Mouse (Mus musculus) forebrain, embryonic 11.5 days (tissue): Measurements from ENCODE around the gene Kdelr1. TPM values are rescaled to one million over a fixed set of nuclear protein-coding genes. Genes with fewer than 3 reads are reported as not detected.
"Not testable (repeated sequence)": the region's sequence is repeated elsewhere in the genome, so short reads cannot be mapped to it uniquely, and the experiment has no call there.

ENCODE experiments used
- ATAC-seq: fragments of 200-750 bp; cut with Nextera tagmentation; replicated peaks from 2 replicates; pipeline ENCODE4 v1.8.0; 2017; ENCODE audit warnings: moderate TSS enrichment; ENCODE audit not compliant: low FRiP score
- DNase-seq: peaks from one replicate; pipeline ENCODE4 v3.0.0-alpha.2; 2017; ENCODE audit warnings: low spot score
- H3K27ac ChIP-seq: fragments of 300-500 bp; sonication (generic); 2 replicates; pipeline ENCODE4 v1.5.1; 2014; ENCODE audit warnings: low read depth, low read length
- H3K27me3 ChIP-seq: fragments of 300-500 bp; sonication (generic); 2 replicates; pipeline ENCODE4 v1.6.1; 2014; ENCODE audit warnings: mild to moderate bottlenecking, low read length, mixed read lengths; ENCODE audit not compliant: control insufficient read depth, insufficient read depth
- H3K36me3 ChIP-seq: fragments of 300-500 bp; sonication (generic); 2 replicates; pipeline ENCODE4 v1.6.1; 2014; ENCODE audit warnings: mild to moderate bottlenecking, low read length, moderate library complexity, mixed read lengths; ENCODE audit not compliant: control insufficient read depth, insufficient read depth
- H3K4me1 ChIP-seq: fragments of 300-500 bp; sonication (generic); replicated peaks from 2 replicates; pipeline ENCODE4 v1.6.1; 2014; ENCODE audit warnings: low read length, mixed read lengths; ENCODE audit not compliant: control insufficient read depth, insufficient read depth
- H3K4me2 ChIP-seq: fragments of 300-500 bp; sonication (generic); 2 replicates; pipeline ENCODE4 v1.6.1; 2014; ENCODE audit warnings: low read depth, mild to moderate bottlenecking, low read length, moderate library complexity, mixed read lengths; ENCODE audit not compliant: severe bottlenecking
- H3K4me3 ChIP-seq: fragments of 300-500 bp; sonication (generic); 2 replicates; pipeline ENCODE4 v1.5.1; 2014; ENCODE audit warnings: low read depth, low read length
- H3K9ac ChIP-seq: fragments of 300-500 bp; sonication (generic); 2 replicates; pipeline ENCODE4 v1.6.1; 2014; ENCODE audit warnings: low read length
- H3K9me3 ChIP-seq: fragments of 300-500 bp; sonication (generic); 2 replicates; pipeline ENCODE4 v1.6.1; 2016; ENCODE audit warnings: low read length, mixed read lengths; ENCODE audit not compliant: control insufficient read depth
- WGBS: fragments of 180-500 bp; shearing (Covaris S2); extraction: QIAGEN DNeasy Blood & Tissue Kit; methylation state at CpG from one replicate; pipeline ENCODE4 v1.1.7; 2014; 5-methylcytosine and 5-hydroxymethylcytosine counted together
- polyA plus RNA-seq: library from polyadenylated mRNA; unstranded; fragments of >200 nt; fragmentation: Nextera tagmentation; extraction: Ambion mirVana; gene quantifications from 2 replicates; pipeline ENCODE4 v1.2.1, GENCODE M21; 2014

Kdelr1 gene
- polyA plus RNA-seq, 1 experiment from 2014 or later = 69.4 TPM

DNA sequence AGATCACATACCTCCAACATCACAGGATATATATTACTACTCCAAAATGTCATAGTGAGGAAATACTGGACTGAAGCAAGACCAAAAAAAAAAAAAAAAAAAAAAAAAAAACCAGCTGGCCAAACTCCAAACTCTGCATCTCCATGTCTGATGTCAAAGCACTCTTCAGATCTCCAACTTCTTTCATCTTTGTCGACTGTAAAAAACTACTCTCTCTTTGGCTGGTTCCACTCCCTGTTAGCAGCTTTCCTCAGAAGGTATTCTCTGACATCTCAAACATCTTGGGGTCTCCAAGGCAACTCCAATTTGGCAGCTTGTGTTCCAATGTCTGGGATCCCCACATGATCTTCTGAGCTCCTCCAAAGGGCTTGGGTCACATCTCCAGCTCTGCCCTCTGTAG lies 5.7 kb downstream of the Kdelr1 start, which contains the start of gene Grin2d:
Grin2d (minus strand) TSS at position 101 of the 400 bp plus-strand sequence.
- H3K9ac ChIP-seq, H3K9me3 ChIP-seq, H3K36me3 ChIP-seq, H3K27me3 ChIP-seq, H3K4me2 ChIP-seq, H3K27ac ChIP-seq, ATAC-seq, H3K4me1 ChIP-seq, H3K4me3 ChIP-seq, DNase-seq: not testable (repeated sequence)
- 94% methylated on average over 1 of the region's 1 CpGs for WGBS

DNA sequence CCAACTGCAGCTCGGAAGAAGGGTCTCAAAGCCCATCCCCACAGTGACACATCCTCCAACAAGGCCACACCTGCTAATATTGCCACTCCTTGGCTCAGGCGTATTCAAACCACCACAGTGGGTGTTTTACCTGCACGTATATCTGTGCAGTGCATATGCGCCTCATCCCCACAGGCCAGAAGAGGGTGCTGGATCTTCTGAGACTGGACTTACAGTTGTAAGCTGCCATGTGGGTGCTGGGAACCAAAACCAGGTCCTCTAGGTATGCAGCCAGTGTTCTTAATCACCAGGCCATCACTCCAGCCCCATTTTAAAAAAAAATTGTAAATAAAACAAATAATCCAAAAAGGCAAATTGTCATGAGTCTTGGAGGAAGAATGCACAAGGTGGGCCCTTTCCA lies 8.0 kb downstream of the Kdelr1 start:
- H3K9me3 ChIP-seq = no peaks in the 10 kb centered on the region
- H3K4me3 ChIP-seq = no peak overlapping the region
- H3K9ac ChIP-seq = no peak overlapping the region
- no peak overlapping the region for H3K4me2 ChIP-seq
- H3K36me3 ChIP-seq = peaks cover 8% of the 10 kb centered on the region; the same call in 1 of the 2 replicates
- H3K27ac ChIP-seq = no peak overlapping the region
- DNase-seq (no peak), ATAC-seq (no peak)
- H3K4me1 ChIP-seq = no peaks in the 10 kb centered on the region
- H3K27me3 ChIP-seq = no peaks in the 10 kb centered on the region
- 95% methylated on average over 4 of the region's 4 CpGs for WGBS

DNA sequence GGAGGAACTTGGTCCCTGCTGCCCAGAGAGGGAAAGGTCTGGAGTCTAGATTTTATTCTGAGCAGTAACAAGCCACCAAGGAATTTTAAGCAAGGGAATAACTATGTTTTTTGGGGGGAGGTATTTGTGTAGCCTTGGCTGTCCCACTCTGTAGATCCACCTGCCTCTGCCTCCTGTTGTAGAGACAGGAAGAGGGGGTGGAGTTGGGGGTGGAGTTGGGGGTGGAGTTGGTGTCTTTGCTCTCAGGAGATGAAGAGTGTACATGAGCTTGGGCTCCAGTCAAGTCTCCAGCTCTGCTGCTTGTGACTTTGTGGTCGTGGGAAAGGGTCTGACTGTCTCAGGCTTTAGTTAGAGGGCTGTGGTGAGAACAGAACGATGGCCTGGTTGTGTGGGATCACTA lies 8.4 kb downstream of the Kdelr1 start:
- H3K4me2 ChIP-seq = no peak overlapping the region
- WGBS = 89% methylated on average over 2 of the region's 2 CpGs
- H3K9me3 ChIP-seq = no peaks in the 10 kb centered on the region
- H3K27ac ChIP-seq = no peak overlapping the region
- no peak overlapping the region for H3K9ac ChIP-seq
- no peak for DNase-seq
- H3K4me3 ChIP-seq = no peak overlapping the region
- no peaks in the 10 kb centered on the region for H3K4me1 ChIP-seq
- no peaks in the 10 kb centered on the region for H3K27me3 ChIP-seq
- ATAC-seq = no peak
- H3K36me3 ChIP-seq = peaks cover 8% of the 10 kb centered on the region; the same call in 1 of the 2 replicates

DNA sequence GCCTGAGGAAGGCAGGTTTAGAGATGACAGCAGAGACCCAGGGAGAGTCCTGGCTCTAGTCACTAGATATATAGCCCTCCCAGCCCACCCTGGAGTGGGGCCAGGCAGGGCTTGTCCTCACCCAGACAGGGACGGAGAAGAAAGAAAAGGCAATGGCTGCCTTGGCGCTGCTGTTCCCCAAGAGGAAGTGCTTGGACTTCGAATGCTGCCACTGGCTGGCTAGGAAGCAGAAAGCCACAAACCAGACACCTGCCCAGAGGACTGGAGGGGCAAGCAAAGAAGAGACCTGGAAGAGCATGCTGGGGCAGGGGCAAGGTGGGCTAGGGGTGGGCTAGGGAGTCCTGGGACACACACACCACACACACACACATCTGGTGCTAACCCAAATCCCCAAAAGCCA lies 14.7 kb downstream of the Kdelr1 start:
- no peak overlapping the region for H3K9ac ChIP-seq
- no peak overlapping the region for H3K4me2 ChIP-seq
- no peak overlapping the region for H3K27ac ChIP-seq
- H3K9me3 ChIP-seq = no peaks in the 10 kb centered on the region
- no peaks in the 10 kb centered on the region for H3K36me3 ChIP-seq
- ATAC-seq (no peak), DNase-seq (no peak)
- H3K4me3 ChIP-seq = no peak overlapping the region
- WGBS = 65% methylated on average over 3 of the region's 3 CpGs
- 0 out of 2 replicates have a peak, but pooled peaks cover 2% of the 10 kb centered on the region for H3K4me1 ChIP-seq
- no peaks in the 10 kb centered on the region for H3K27me3 ChIP-seq

DNA sequence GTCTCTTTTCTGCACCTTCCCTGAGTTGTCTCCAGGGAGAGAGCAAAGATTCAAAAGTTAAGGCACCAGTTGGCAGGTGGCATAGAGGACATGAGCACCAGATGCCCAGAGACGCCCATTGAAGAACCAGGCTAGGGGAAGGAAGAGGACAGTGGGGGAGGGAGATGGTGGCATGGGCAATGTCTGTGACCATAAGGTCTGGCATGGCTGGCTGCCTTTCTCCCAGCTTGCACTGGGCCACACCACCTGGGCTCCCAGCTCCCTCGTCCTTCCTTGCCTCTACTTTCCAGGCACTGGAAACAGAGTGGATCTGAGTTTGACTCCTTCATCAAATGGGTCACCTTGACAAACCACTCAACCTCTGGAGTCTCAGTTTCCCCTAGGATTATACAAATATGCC lies 20.1 kb downstream of the Kdelr1 start:
- H3K4me1 ChIP-seq = peaks cover 5% of the 10 kb centered on the region; the same call in 1 of the 2 replicates
- no peaks in the 10 kb centered on the region for H3K36me3 ChIP-seq
- H3K27ac ChIP-seq = no peak overlapping the region
- H3K4me3 ChIP-seq = no peak overlapping the region
- no peaks in the 10 kb centered on the region; the same call in 1 of the 2 replicates for H3K27me3 ChIP-seq
- no peak for ATAC-seq
- no peak overlapping the region for H3K4me2 ChIP-seq
- no peak overlapping the region for H3K9ac ChIP-seq
- H3K9me3 ChIP-seq = no peaks in the 10 kb centered on the region
- WGBS = 87% methylated on average over 2 of the region's 2 CpGs
- DNase-seq = no peak

DNA sequence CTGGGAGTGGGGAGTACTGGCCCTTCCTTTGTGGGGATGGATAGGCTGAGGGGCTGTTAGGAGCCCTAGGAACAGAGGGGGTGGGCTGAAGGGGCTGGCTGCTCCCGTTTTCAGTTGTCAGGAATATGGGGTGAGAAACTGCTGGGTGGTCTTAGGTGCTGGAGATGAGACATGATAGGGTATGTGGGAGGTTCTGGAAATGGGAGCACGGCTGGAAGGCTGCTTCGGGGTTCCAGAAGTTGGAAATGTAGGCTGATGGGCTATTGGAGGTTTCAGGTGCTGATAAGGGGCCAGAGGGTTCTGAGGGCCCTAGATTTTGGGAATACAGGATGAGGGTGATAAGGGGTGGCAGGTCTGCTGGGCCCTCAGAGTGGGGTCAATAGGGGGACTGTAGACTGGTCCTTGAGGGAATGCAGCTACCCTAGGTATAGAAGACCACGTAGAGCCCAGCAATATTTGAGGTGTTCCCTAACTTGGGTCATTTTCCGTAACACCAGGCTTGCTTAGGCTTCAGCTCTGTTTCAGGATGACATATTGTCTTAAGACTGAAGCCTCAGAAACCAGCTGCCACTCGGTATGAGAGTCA lies 23.5 kb downstream of the Kdelr1 start:
- peak; percentile 8 for ATAC-seq
- whole genome bisulfite sequencing = 75% methylated on average over 6 of the region's 6 CpGs
- Histone ChIP-seq H3K4me1 (peaks cover 5% of the 10 kb centered on the region; the same call in 1 of the 2 replicates), H3K27ac (no peak overlapping the region), H3K27me3 (no peaks in the 10 kb centered on the region; the same call in 1 of the 2 replicates), H3K4me2 (peak overlapping the region; percentile 29; the same call in 1 of the 2 replicates), H3K9ac (peak overlapping the region; percentile 16; the same call in 1 of the 2 replicates), H3K9me3 (no peaks in the 10 kb centered on the region), H3K36me3 (no peaks in the 10 kb centered on the region), H3K4me3 (peak overlapping the region; percentile 43; the same call in 1 of the 2 replicates)
- no peak for DNase-seq

DNA sequence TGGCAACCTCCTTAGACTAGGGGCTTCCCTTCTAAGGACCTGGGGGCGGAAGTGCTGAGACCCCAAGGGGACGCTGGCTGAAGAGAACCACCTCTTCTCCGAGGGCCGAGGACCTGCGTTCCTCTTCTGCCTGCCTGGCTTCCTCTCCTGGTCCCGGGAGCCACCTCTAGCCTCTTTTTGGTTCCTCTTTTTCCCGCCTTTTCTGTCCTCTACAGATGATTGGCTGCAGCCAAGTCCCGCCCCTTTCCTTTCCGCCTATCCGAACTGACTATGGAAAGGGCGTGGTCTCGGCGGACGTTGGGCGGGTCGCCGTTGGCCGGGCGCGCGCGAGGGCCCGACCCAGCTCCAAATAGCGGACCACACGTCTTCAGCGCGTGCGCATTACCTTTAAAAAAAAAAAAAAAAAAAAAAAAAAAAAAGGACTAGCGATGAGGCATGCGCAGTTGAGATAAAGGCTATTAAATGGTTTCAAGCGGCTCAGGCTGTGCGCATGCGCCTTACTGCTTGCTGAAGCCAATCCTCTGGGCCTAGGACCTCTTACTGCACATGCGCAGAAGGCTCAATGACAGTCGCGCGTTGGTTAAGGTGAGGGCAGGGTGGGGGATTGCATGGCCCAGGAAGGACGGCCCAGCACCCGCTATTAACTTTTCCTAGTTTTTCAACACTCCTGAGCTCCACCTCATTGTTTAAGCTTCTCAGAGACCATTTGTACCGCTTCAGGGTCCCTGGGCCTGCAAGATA lies 24.1 kb downstream of the Kdelr1 start, which contains the start of the genes Syngr4 and Tmem143:
Syngr4 (minus strand) TSS at position 198 of the 741 bp plus-strand sequence.
Tmem143 (plus strand) TSS at position 425 of the 741 bp plus-strand sequence.
- ATAC-seq (peak; percentile 91), DNase-seq (peak; percentile 97)
- H3K36me3 ChIP-seq = no peaks in the 10 kb centered on the region
- WGBS = 1% methylated on average over 40 of the region's 40 CpGs
- H3K27ac ChIP-seq = peak within 1 kb of the TSS; percentile 50
- H3K9me3 ChIP-seq = no peaks in the 10 kb centered on the region
- H3K27me3 ChIP-seq = no peaks in the 10 kb centered on the region; the same call in 1 of the 2 replicates
- H3K4me1 ChIP-seq = peaks cover 4% of the 10 kb centered on the region; the same call in 1 of the 2 replicates
- H3K9ac ChIP-seq = peak within 1 kb of the TSS; percentile 70
- H3K4me3 ChIP-seq = peak within 1 kb of the TSS; percentile 43
- peak within 1 kb of the TSS; percentile 78 for H3K4me2 ChIP-seq

DNA sequence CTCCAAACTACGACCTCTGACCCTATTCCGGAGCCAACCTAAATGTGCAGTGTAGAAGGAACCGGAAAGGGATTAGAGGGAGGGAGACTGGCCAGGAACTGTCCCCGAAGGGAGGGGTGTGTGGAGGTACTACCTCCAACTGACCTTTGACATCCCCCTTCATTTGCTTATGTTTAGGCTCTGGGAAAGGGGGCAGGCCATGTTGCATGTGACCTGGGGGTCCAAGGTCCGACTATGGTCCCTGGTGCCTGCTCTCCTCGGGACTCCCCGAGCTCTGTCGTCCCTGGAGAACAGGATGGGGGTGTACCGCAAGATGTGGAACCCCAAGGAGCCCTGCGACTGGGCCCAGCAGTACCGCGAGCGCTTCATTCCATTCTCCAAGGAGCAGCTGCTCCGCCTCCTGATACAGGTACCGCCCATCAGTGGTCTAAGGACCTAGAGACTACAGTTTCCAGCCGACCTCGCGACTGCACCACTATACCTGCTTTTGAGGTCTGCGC lies 24.7 kb downstream of the Kdelr1 start:
- DNase-seq (peak; percentile 65), ATAC-seq (peak; percentile 54)
- no peaks in the 10 kb centered on the region; the same call in 1 of the 2 replicates for H3K27me3 ChIP-seq
- H3K36me3 ChIP-seq = no peaks in the 10 kb centered on the region
- H3K27ac ChIP-seq = peak overlapping the region; percentile 50
- under 1% methylated on average over 19 of the region's 19 CpGs for WGBS
- H3K9me3 ChIP-seq = no peaks in the 10 kb centered on the region
- peaks cover 4% of the 10 kb centered on the region; the same call in 1 of the 2 replicates for H3K4me1 ChIP-seq
- H3K9ac ChIP-seq = peak overlapping the region; percentile 70
- peak overlapping the region; percentile 43 for H3K4me3 ChIP-seq
- peak overlapping the region; percentile 78 for H3K4me2 ChIP-seq
